Mouse (Mus musculus) heart, adult 18-20 months (tissue): ENCODE results near the gene Cacna1d. TPM values are rescaled to one million over a fixed set of nuclear protein-coding genes. Genes with fewer than 3 reads are reported as not detected.

ENCODE experiments used
- DNase-seq, 2 experiments: peaks; one replicate each; pipeline ENCODE4 v3.0.0; 2021 to 2022; ENCODE audit warnings: mixed read lengths in 1 of 2
- total RNA-seq, 2 experiments: library from RNA; stranded (reverse); gene quantifications; 2 replicates each; pipeline ENCODE4 v1.2.3; 2021

Cacna1d gene
- total RNA-seq, 2 experiments from 2014 or later, result 1.7 to 2.0 TPM

GRCm38 (mm10) chr14:30018846-30019245 is 472.4 kb downstream of the Cacna1d start:
- no peak for DNase-seq

- DNase-seq, result no peak
These were observed 472.8 kb downstream of the Cacna1d start for GRCm38 (mm10) chr14:30018463-30018801.

GRCm38 (mm10) chr14:30017794-30018462 is 473.3 kb downstream of the Cacna1d start:
- no peak for DNase-seq

GRCm38 (mm10) chr14:30016666-30017065 is 474.6 kb downstream of the Cacna1d start:
- DNase-seq, result no peak

GRCm38 (mm10) chr14:30015008-30015407 is 476.2 kb downstream of the Cacna1d start:
- no peak for DNase-seq

GRCm38 (mm10) chr14:30014487-30014886 is 476.8 kb downstream of the Cacna1d start:
- DNase-seq, result no peak

GRCm38 (mm10) chr14:30011886-30012560 is 479.2 kb downstream of the Cacna1d start:
- DNase-seq, result peak in 1 of 2 experiments; percentile 50

- DNase-seq, result peak; percentile 72 to 79
These were observed 481.2 kb downstream of the Cacna1d start for GRCm38 (mm10) chr14:30009864-30010560.

- peak; percentile 47 to 56 for DNase-seq
These were observed 482.3 kb downstream of the Cacna1d start, which contains the start of the genes Il17rb and Chdh for GRCm38 (mm10) chr14:30008733-30009575. Gene Il17rb, minus strand, starts transcription at chr14:30008896. Gene Chdh, plus strand, starts transcription at chr14:30009023.

GRCm38 (mm10) chr14:29999475-29999811 is 491.8 kb downstream of the Cacna1d start:
- no peak for DNase-seq

GRCm38 (mm10) chr14:29998747-29999474 is 492.3 kb downstream of the Cacna1d start:
- DNase-seq, result no peak

GRCm38 (mm10) chr14:29997345-29997744 is 493.9 kb downstream of the Cacna1d start:
- no peak for DNase-seq

- DNase-seq, result no peak
These were observed 495.1 kb downstream of the Cacna1d start for GRCm38 (mm10) chr14:29996000-29996751.

GRCm38 (mm10) chr14:29994976-29995375 is 496.3 kb downstream of the Cacna1d start:
- DNase-seq, result no peak

Other genes with a start within 250 kb of the Cacna1d start
- 10 to 100 TPM in 1 of 2 experiments, 1 to 10 TPM in 1; 8.9 to 11.6 TPM for gene Dcp1a, start 11.9 kb downstream of the Cacna1d start, total RNA-seq
- gene Tkt, start 56.9 kb upstream of the Cacna1d start, total RNA-seq, result 100 to 1,000 TPM in 1 of 2 experiments, 10 to 100 TPM in 1; 32.6 to 146 TPM
- gene Prkcd, start 134.8 kb upstream of the Cacna1d start, total RNA-seq, result 10 to 100 TPM; 11.2 to 13.0 TPM
- 1 to 10 TPM; 7.7 to 7.9 TPM for gene Rft1, start 162.9 kb upstream of the Cacna1d start, total RNA-seq
- gene Sfmbt1, start 223.4 kb upstream of the Cacna1d start, total RNA-seq, result 10 to 100 TPM; 12.8 to 14.3 TPM